Mouse (Mus musculus) heart, embryonic 12.5 days (tissue): ENCODE data around the gene Fam104a. TPM values are rescaled to one million over a fixed set of nuclear protein-coding genes. Genes with fewer than 3 reads are reported as not detected.

ENCODE experiments used
- ATAC-seq: fragments of 200-750 bp; cut with Nextera tagmentation; 2 replicates; pipeline ENCODE4 v1.8.0; 2017; ENCODE audit warnings: moderate TSS enrichment, moderate library complexity; ENCODE audit not compliant: insufficient number of reproducible peaks, low FRiP score
- H3K27ac ChIP-seq: fragments of 300-500 bp; sonication (generic); 2 replicates; pipeline ENCODE4 v1.5.1; 2016; ENCODE audit warnings: mild to moderate bottlenecking, moderate library complexity; ENCODE audit not compliant: poor library complexity, severe bottlenecking
- H3K27me3 ChIP-seq: fragments of 300-500 bp; sonication (generic); replicated peaks from 2 replicates; pipeline ENCODE4 v1.6.1; 2016; ENCODE audit warnings: mild to moderate bottlenecking, moderate library complexity
- H3K36me3 ChIP-seq: fragments of 300-500 bp; sonication (generic); 2 replicates; pipeline ENCODE4 v1.6.1; 2016; ENCODE audit warnings: mild to moderate bottlenecking, moderate library complexity
- H3K4me1 ChIP-seq: fragments of 300-500 bp; sonication (generic); replicated peaks from 2 replicates; pipeline ENCODE4 v1.6.1; 2016; ENCODE audit warnings: mild to moderate bottlenecking
- H3K4me2 ChIP-seq: fragments of 300-500 bp; sonication (generic); 2 replicates; pipeline ENCODE4 v1.6.1; 2016; ENCODE audit warnings: mild to moderate bottlenecking, moderate library complexity
- H3K4me3 ChIP-seq: fragments of 300-500 bp; sonication (generic); 2 replicates; pipeline ENCODE4 v1.5.1; 2016; ENCODE audit warnings: mild to moderate bottlenecking
- H3K9ac ChIP-seq: fragments of 300-500 bp; sonication (generic); 2 replicates; pipeline ENCODE4 v1.6.1; 2016; ENCODE audit warnings: mild to moderate bottlenecking, moderate library complexity
- H3K9me3 ChIP-seq: fragments of 300-500 bp; sonication (generic); replicated peaks from 2 replicates; pipeline ENCODE4 v1.6.1; 2016; ENCODE audit warnings: mild to moderate bottlenecking, moderate library complexity
- WGBS: fragments of 180-500 bp; shearing (Covaris S2); methylation state at CpG from one replicate; pipeline ENCODE4 v1.1.7; 2016; 5-methylcytosine and 5-hydroxymethylcytosine counted together
- polyA plus RNA-seq: library from polyadenylated mRNA; unstranded; fragments of >200 nt; fragmentation: Nextera tagmentation; extraction: Ambion mirVana; gene quantifications from 2 replicates; pipeline ENCODE4 v1.2.1, GENCODE M21; 2016

The Fam104a gene
- polyA plus RNA-seq, 1 experiment from 2014 or later, result 53.3 TPM

DNA sequence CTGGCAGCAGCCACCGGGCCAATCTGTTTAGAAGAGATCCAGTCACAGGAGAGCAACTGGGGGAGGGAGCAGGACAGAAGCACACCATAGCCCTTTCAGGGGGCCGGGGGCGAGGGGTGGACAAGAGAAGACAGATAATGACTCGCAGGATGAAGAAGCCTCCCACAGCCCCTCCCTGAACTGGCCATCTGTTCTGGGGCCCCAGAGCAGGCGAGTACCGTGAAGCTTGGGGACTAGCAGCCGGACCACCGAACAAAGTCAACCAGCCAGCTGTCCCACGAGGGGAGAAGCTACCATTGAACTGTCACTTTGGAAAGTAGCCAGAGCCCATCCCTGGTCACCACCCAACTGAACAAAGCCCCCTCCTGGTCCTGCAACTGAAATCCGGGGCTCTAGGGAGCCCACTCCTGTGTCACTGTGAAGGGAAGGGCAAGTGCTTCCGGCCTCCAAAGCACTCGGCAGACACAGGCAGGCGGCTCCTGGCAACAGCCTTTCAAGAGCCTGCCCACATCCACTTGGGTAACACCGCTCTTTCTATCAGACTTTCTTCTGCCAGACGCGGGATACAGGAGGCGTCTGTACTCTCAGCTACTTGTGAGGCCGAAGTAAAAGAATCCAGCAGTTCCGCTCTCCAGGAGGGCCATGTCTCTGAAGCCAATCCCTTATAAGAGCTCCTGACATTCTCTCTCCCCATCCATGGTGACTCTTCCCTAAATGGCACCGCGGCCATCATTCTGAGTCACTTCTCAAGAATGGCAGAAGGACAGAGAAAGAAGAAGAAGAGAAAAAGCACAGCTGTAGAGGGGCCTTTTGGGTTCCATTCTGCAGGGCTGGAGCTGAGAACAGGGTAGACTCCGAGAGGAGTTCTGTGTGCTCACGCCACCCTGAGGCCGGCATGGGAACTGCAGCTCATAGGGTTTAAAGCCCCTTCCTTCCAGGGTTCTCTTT is 72.0 kb downstream of the Fam104a start:
- H3K4me1 ChIP-seq, result peaks cover 10% of the 10 kb centered on the region
- no peak overlapping the region for H3K27ac ChIP-seq
- 11% methylated on average over 24 of the region's 24 CpGs for WGBS
- H3K9me3 ChIP-seq, result no peaks in the 10 kb centered on the region
- no peak for ATAC-seq
- H3K27me3 ChIP-seq, result 0 out of 2 replicates have a peak, but pooled peaks cover 10% of the 10 kb centered on the region
- H3K36me3 ChIP-seq, result no peaks in the 10 kb centered on the region
- 0 out of 2 replicates have a peak overlapping the region, but pooled peaks have one; percentile 43 for H3K9ac ChIP-seq
- H3K4me3 ChIP-seq, result peak overlapping the region; percentile 28
- peak overlapping the region; percentile 67 for H3K4me2 ChIP-seq

Other genes starting within 250 kb of the Fam104a start
- gene Sstr2, start 64.8 kb downstream of the Fam104a start, polyA plus RNA-seq, result 0.19 and 0.42 TPM in 2 replicates
- gene Cog1, start 35.0 kb downstream of the Fam104a start, polyA plus RNA-seq, result 20.9 and 21.7 TPM in 2 replicates
- 19.0 and 22.4 TPM in 2 replicates for gene Slc39a11, start 34.1 kb downstream of the Fam104a start, polyA plus RNA-seq
- 19.0 and 20.7 TPM in 2 replicates for gene D11Wsu47e, start 257 bp upstream of the Fam104a start, polyA plus RNA-seq
- gene Cpsf4l, start 25.9 kb upstream of the Fam104a start, polyA plus RNA-seq, result not detected in 2 replicates
- gene Cdc42ep4, start 67.7 kb upstream of the Fam104a start, polyA plus RNA-seq, result 23.2 and 24.3 TPM in 2 replicates